Mouse (Mus musculus): ENCODE results near the gene Lypla2. TPM values are rescaled to one million over a fixed set of nuclear protein-coding genes. Genes with fewer than 3 reads are reported as not detected.
A peak's percentile ranks its signal among the peaks of the same experiment; 100 is the strongest.

The Lypla2 gene
- polyA plus RNA-seq, 1 experiment from 2014 or later, result 204 TPM

DNA sequence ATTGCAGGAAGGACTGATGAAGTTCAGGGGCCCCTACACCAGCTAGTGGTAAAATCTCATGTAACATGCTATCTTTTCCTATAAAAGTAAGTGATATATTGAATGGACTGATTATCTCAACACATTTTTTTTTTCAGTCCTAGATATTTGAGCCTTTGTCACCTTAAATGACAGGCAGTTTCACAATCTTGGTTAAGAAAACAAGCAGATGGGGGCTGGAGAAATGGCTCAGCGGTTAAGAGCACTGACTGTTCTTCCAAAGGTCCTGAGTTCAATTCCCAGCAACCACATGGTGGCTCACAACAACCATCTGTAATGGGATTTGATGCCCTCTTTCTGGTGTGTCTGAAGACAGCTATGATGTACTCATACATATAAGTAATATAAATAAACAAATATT lies 50.2 kb downstream of the Lypla2 start:
- Histone ChIP-seq H3K4me1 (peaks cover 19% of the 10 kb centered on the region), H3K27me3 (ENCODE audit: poor library complexity, severe bottlenecking) (no peaks in the 10 kb centered on the region), H3K36me3 (replicated peaks) (peaks cover 31% of the 10 kb centered on the region), H3K27ac (no peak overlapping the region), H3K9me3 (no peaks in the 10 kb centered on the region), H3K4me3 (peak overlapping the region; percentile 84)
- 96% methylated on average over 1 of the region's 1 CpGs for WGBS
- no peak for DNase-seq (ENCODE audit: extremely low spot score, low spot score)

DNA sequence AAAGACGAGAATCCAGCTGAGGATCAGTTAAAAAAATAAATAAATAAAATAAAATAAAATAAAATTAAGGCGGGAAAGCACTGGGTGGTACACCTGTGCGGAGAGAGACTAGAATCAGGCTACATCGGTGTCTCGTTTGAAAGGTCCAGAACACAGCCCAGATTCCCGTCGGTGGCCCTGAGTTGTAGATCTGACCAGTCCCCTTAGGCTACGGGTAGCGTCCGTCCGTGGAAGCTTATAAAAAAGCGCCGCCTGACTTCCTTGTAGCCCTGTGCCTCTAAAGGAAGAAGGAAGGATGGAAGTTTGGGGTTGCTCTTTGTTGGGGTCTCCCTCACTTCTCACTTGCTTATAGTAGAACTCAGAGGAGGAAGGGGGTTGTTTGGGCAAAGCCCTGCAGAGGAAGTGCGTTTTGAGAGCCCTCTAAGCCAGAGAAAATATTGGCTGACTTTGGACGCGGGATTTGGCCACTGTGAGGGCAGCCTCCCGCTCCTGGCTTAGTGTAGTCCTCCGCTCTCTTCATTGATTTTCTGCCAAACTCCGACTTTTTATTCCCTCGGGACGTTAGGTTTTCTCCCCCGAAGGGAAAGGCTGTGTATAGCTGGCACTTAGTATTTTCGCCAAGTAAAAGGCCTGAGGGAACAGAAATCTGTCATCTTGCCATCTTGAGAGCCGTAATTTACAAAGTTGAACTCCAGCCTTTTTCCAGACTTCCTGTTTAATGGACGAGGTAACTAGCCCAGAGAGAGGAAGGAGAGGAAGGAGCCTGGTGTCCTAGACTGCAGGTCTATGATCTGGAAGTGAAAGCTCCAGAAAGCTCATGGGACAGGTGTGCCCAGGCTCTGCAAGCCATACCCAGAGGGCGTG lies 50.9 kb downstream of the Lypla2 start:
- H3K4me1 ChIP-seq, result peaks cover 21% of the 10 kb centered on the region
- DNase-seq (ENCODE audit: extremely low spot score, low spot score), result peak; percentile 25
- H3K27ac ChIP-seq, result peak overlapping the region; percentile 84

DNA sequence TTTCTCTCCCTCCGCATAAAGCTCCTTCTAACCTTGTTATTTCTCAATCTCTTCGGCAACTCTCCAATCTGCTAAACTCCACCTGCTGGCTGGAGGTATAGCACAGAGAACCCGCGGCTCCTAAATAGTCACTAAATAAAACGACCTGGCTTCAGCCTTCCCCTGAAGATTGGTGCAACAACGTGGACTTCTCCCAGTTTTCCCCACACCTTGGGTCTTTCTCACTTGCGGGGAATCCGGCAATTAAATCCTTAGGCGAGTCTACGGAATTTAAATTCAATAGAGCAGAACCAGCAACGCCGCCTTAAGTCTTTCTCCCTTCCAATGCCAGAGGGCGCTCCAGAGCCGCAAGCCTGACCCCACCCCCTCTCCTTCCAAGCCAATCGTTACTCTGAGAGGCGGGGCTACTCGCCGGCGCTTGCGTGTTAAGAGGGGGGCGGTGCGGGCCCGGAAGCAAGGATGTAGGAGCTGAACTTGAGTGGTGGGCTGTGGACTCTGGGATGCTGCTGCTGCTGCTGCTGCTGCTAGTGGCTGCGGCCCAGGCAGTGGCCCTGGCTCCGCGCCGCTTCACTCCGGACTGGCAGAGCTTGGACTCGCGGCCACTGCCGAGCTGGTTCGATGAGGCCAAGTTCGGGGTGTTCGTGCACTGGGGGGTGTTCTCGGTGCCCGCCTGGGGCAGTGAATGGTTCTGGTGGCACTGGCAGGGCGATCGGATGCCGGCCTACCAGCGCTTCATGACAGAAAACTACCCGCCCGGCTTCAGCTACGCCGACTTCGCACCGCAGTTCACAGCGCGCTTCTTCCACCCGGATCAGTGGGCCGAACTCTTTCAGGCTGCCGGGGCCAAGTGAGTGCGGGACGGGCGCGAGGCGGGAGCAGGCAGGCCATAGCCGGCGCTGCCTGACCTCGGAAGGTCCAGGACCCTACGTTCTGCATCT lies 51.9 kb downstream of the Lypla2 start, which contains the start of gene Fuca1:
Gene Fuca1 (plus strand): TSS at position 432 of the 938 bp plus-strand sequence.
- Histone ChIP-seq H3K36me3 (replicated peaks) (peaks cover 17% of the 10 kb centered on the region), H3K4me3 (peak within 1 kb of the TSS; percentile 84), H3K4me1 (peaks cover 21% of the 10 kb centered on the region), H3K9me3 (no peaks in the 10 kb centered on the region), H3K27me3 (ENCODE audit: poor library complexity, severe bottlenecking) (no peaks in the 10 kb centered on the region), H3K27ac (peak within 1 kb of the TSS; percentile 84)
- 3% methylated on average over 60 of the region's 60 CpGs for WGBS
- peak; percentile 97 for DNase-seq (ENCODE audit: extremely low spot score, low spot score)

More for the DNA sequence above, 50.9 kb downstream of the Lypla2 start:
- Histone ChIP-seq H3K4me3 (peak overlapping the region; percentile 84), H3K9me3 (no peaks in the 10 kb centered on the region), H3K27me3 (ENCODE audit: poor library complexity, severe bottlenecking) (no peaks in the 10 kb centered on the region), H3K36me3 (replicated peaks) (peaks cover 26% of the 10 kb centered on the region)
- WGBS, result 14% methylated on average over 26 of the region's 26 CpGs

GRCm38 (mm10) chr4:135919280-135919639 lies 53.2 kb downstream of the Lypla2 start:
- no peak overlapping the region for H3K27ac ChIP-seq
- DNase-seq (ENCODE audit: extremely low spot score, low spot score), result no peak
- peaks cover 21% of the 10 kb centered on the region for H3K4me1 ChIP-seq
- H3K4me3 ChIP-seq, result no peak overlapping the region
- peaks cover 13% of the 10 kb centered on the region for H3K36me3 ChIP-seq (replicated peaks)
- H3K27me3 ChIP-seq (ENCODE audit: poor library complexity, severe bottlenecking), result no peaks in the 10 kb centered on the region
- H3K9me3 ChIP-seq, result no peaks in the 10 kb centered on the region
- 98% methylated on average over 3 of the region's 3 CpGs for WGBS

DNA sequence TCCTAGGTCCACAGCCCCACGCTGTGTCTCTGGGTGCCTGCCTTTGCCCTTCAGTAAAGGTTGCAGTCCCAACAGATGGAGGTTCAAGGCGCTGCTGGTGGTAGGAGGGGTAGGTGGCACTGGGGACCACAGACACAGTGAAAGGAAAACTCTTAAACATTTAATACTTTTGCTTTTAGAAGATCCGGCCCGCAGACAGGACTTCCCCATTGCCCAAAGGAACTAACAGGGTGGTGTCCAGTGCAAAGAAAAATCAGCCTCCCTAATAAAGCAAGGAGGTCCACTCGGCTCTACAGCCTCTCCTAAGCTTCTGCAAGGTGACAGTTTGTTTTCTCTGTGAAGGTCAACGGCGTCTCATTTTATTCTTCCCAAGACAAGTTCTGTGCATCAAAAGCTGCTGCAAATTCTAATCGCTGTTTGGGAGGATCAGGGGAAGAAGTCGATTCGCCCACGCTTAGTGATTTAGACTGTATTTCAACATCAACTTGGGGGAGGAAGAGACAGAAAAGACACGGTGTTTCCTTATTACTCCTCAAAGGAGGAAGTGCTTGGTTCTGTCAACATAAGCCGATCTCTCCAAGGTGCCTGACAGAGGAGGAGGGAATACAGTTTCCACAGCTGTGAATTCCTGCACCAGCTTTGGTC lies 53.7 kb downstream of the Lypla2 start:
- DNase-seq (ENCODE audit: extremely low spot score, low spot score), result no peak
- no peaks in the 10 kb centered on the region for H3K27me3 ChIP-seq (ENCODE audit: poor library complexity, severe bottlenecking)
- H3K4me3 ChIP-seq, result no peak overlapping the region
- 90% methylated on average over 13 of the region's 13 CpGs for WGBS
- peaks cover 21% of the 10 kb centered on the region for H3K4me1 ChIP-seq
- H3K27ac ChIP-seq, result no peak overlapping the region
- H3K9me3 ChIP-seq, result no peaks in the 10 kb centered on the region
- peaks cover 10% of the 10 kb centered on the region for H3K36me3 ChIP-seq (replicated peaks)

Other genes with a start within 250 kb of the Lypla2 start
- gene Il22ra1, start 244.5 kb downstream of the Lypla2 start, polyA plus RNA-seq (2016; fragmentation: Nextera tagmentation; extraction: Ambion mirVana), result not detected in 2 replicates
- 0.09 TPM in 1 of 2 replicates, not detected in the other for gene Myom3, start 212.9 kb downstream of the Lypla2 start, polyA plus RNA-seq (2016; fragmentation: Nextera tagmentation; extraction: Ambion mirVana)
- gene Srsf10, start 116.9 kb downstream of the Lypla2 start, polyA plus RNA-seq (2016; fragmentation: Nextera tagmentation; extraction: Ambion mirVana), result 383 and 421 TPM in 2 replicates
- 205 and 219 TPM in 2 replicates for gene Pnrc2, start 98.8 kb downstream of the Lypla2 start, polyA plus RNA-seq (2016; fragmentation: Nextera tagmentation; extraction: Ambion mirVana)
- gene Cnr2, start 77.2 kb downstream of the Lypla2 start, polyA plus RNA-seq (2016; fragmentation: Nextera tagmentation; extraction: Ambion mirVana), result 0.30 and 0.48 TPM in 2 replicates
- gene Fuca1, start 51.9 kb downstream of the Lypla2 start, polyA plus RNA-seq (2016; fragmentation: Nextera tagmentation; extraction: Ambion mirVana), result 46.4 and 52.4 TPM in 2 replicates
- gene Hmgcl, start 26.2 kb downstream of the Lypla2 start, polyA plus RNA-seq (2016; fragmentation: Nextera tagmentation; extraction: Ambion mirVana), result 65.0 and 65.4 TPM in 2 replicates
- gene Gale, start 8.9 kb downstream of the Lypla2 start, polyA plus RNA-seq (2016; fragmentation: Nextera tagmentation; extraction: Ambion mirVana), result 39.7 and 41.0 TPM in 2 replicates
- 73.6 and 75.8 TPM in 2 replicates for gene Pithd1, start 14.6 kb upstream of the Lypla2 start, polyA plus RNA-seq (2016; fragmentation: Nextera tagmentation; extraction: Ambion mirVana)
- 35.2 and 36.7 TPM in 2 replicates for gene Eloa, start 49.1 kb upstream of the Lypla2 start, polyA plus RNA-seq (2016; fragmentation: Nextera tagmentation; extraction: Ambion mirVana)
- 485 and 525 TPM in 2 replicates for gene Rpl11, start 80.8 kb upstream of the Lypla2 start, polyA plus RNA-seq (2016; fragmentation: Nextera tagmentation; extraction: Ambion mirVana)
- gene Id3, start 170.9 kb upstream of the Lypla2 start, polyA plus RNA-seq (2016; fragmentation: Nextera tagmentation; extraction: Ambion mirVana), result 488 and 529 TPM in 2 replicates
- gene E2f2, start 199.8 kb upstream of the Lypla2 start, polyA plus RNA-seq (2016; fragmentation: Nextera tagmentation; extraction: Ambion mirVana), result 10.3 and 11.4 TPM in 2 replicates
- gene Asap3, start 233.7 kb upstream of the Lypla2 start, polyA plus RNA-seq (2016; fragmentation: Nextera tagmentation; extraction: Ambion mirVana), result 4.7 and 5.2 TPM in 2 replicates